Mouse (Mus musculus) hindbrain, embryonic 13.5 days (tissue): ENCODE measurements at regions not wholly inside any gene's neighbourhood (a gene's known extent, or its start where the extent isn't known, plus 50 kb on each side); places are given as distances from the start of the nearest gene placed in this dataset.

Experiments used
- ATAC-seq: fragments of 200-750 bp; cut with Nextera tagmentation; 2 replicates; pipeline ENCODE4 v1.8.0; 2017; ENCODE audit warnings: moderate TSS enrichment; ENCODE audit not compliant: low FRiP score
- H3K27ac ChIP-seq: fragments of 300-500 bp; sonication (generic); 2 replicates; pipeline ENCODE4 v1.5.1; 2015; ENCODE audit warnings: inconsistent platforms, mild to moderate bottlenecking, moderate library complexity
- H3K27me3 ChIP-seq: fragments of 300-500 bp; sonication (generic); 2 replicates; pipeline ENCODE4 v1.6.1; 2015; ENCODE audit warnings: mild to moderate bottlenecking, inconsistent platforms
- H3K36me3 ChIP-seq: fragments of 300-500 bp; sonication (generic); 2 replicates; pipeline ENCODE4 v1.6.1; 2015; ENCODE audit warnings: mild to moderate bottlenecking, inconsistent platforms
- H3K4me1 ChIP-seq: fragments of 300-500 bp; sonication (generic); replicated peaks from 2 replicates; pipeline ENCODE4 v1.6.1; 2015; ENCODE audit warnings: inconsistent platforms
- H3K4me2 ChIP-seq: fragments of 300-500 bp; sonication (generic); 2 replicates; pipeline ENCODE4 v1.6.1; 2015; ENCODE audit warnings: inconsistent platforms, mild to moderate bottlenecking, moderate library complexity
- H3K4me3 ChIP-seq: fragments of 300-500 bp; sonication (generic); 2 replicates; pipeline ENCODE4 v1.5.1; 2015; ENCODE audit warnings: mild to moderate bottlenecking, inconsistent platforms
- H3K9ac ChIP-seq: fragments of 300-500 bp; sonication (generic); 2 replicates; pipeline ENCODE4 v1.6.1; 2015; ENCODE audit warnings: mild to moderate bottlenecking, inconsistent platforms
- H3K9me3 ChIP-seq: fragments of 300-500 bp; sonication (generic); 2 replicates; pipeline ENCODE4 v1.6.1; 2016; ENCODE audit warnings: inconsistent platforms
- WGBS: fragments of 180-500 bp; shearing (Covaris S2); methylation state at CpG from one replicate; pipeline ENCODE4 v1.1.7; 2015; 5-methylcytosine and 5-hydroxymethylcytosine counted together

DNA sequence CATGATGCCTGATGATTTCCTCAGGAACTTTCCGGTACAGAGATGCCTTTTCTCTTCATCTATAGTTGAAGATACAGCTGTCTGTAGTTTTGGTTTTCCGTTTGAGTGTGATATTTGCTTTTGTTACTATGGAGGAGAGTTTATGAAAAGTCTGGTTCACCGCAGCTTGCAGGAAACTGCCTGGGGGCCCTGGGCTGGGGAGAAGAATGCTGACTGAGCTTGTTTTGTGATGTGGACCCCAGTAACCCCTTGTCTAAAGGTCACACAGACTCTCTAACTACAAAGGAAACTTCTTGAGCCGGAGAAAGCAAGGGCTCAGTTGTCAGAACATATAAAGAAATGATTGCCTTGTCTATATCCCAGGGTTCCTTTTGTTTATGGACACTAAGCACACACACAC, 325.8 kb upstream of the Mki67 start:
- Histone ChIP-seq H3K9me3 (no peaks in the 10 kb centered on the region), H3K4me1 (peaks cover 19% of the 10 kb centered on the region), H3K9ac (no peak overlapping the region), H3K36me3 (no peaks in the 10 kb centered on the region), H3K4me3 (no peak overlapping the region), H3K27ac (no peak overlapping the region), H3K4me2 (no peak overlapping the region), H3K27me3 (no peaks in the 10 kb centered on the region)
- no peak for ATAC-seq
- 46% methylated on average over 4 of the region's 4 CpGs for WGBS

DNA sequence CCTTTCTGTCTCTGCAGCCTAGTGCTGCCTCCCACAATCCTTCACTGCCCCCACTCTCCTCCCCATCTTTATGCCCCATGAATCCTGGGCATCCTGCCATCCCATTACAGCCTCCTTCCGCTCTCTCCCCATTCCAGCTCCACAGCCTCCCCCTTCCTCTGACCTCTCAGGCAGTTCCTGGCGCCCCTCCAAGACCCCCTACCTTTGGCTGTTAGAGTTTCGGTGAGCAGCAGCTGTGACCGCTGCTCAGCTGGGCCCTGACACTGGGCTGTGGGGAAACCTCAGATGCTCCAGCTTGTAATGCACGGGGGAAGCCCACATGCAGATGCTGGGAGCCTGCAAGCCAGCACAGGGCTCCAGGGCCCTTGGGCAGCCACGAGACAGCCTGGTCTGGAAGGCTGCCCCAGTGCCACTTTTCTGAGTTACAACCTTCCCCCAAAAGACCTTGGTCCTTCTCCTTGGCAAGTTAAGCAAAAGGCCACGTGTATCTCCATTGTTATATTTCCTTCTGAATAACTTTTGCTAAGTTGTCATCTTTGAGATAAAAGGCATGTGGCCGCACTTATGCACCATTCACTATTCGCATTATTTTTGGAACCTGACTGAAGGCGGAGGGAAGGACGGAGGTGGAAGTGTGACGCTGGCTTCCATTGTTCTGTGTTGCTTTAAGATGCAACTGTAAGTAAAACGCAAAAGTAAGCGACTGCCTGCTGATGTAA, 330.6 kb upstream of the Mki67 start:
- Histone ChIP-seq H3K9me3 (no peaks in the 10 kb centered on the region), H3K36me3 (no peaks in the 10 kb centered on the region), H3K27me3 (no peaks in the 10 kb centered on the region), H3K4me2 (0 out of 2 replicates have a peak overlapping the region, but pooled peaks have one; percentile 10), H3K27ac (peak overlapping the region; percentile 92), H3K9ac (no peak overlapping the region), H3K4me3 (no peak overlapping the region), H3K4me1 (peaks cover 52% of the 10 kb centered on the region)
- peak; percentile 93 for ATAC-seq
- WGBS, result 12% methylated on average over 14 of the region's 14 CpGs

DNA sequence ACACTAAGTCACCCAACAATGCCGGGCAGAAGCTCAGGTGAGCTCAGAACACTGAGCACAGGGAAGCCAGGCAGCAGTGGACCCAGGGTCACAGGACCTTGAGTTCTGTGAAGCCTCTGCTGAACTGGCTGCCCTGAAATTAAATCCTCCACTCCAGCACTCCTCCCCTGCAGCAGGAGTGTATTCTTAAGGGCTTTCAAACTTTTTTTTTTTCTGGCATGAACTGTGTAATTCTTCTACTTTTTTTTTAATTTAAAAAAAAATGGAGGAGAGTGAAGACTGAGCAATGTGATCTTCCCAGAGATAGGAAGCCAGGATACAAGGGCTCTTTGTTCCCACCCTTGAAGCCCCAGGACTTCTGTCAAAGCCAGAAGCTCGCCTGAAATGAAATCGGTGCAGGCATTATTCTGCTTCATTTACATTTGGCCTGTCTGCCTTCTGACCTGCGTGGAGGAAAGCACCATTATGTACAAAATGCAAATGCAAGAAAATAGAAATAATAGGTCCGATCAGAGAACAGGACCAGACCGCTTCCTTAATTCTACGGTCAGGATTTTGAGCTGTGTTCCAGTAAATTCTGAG, 331.3 kb upstream of the Mki67 start:
- H3K9ac ChIP-seq, result no peak overlapping the region; the same call in 1 of the 2 replicates
- ATAC-seq, result peak; percentile 43; the same call in 1 of the 2 replicates
- H3K4me3 ChIP-seq, result no peak overlapping the region
- H3K36me3 ChIP-seq, result no peaks in the 10 kb centered on the region
- H3K4me2 ChIP-seq, result 0 out of 2 replicates have a peak overlapping the region, but pooled peaks have one; percentile 10
- peak overlapping the region; percentile 92 for H3K27ac ChIP-seq
- no peaks in the 10 kb centered on the region for H3K27me3 ChIP-seq
- H3K4me1 ChIP-seq, result peaks cover 52% of the 10 kb centered on the region
- WGBS, result 5% methylated on average over 7 of the region's 7 CpGs
- no peaks in the 10 kb centered on the region for H3K9me3 ChIP-seq

DNA sequence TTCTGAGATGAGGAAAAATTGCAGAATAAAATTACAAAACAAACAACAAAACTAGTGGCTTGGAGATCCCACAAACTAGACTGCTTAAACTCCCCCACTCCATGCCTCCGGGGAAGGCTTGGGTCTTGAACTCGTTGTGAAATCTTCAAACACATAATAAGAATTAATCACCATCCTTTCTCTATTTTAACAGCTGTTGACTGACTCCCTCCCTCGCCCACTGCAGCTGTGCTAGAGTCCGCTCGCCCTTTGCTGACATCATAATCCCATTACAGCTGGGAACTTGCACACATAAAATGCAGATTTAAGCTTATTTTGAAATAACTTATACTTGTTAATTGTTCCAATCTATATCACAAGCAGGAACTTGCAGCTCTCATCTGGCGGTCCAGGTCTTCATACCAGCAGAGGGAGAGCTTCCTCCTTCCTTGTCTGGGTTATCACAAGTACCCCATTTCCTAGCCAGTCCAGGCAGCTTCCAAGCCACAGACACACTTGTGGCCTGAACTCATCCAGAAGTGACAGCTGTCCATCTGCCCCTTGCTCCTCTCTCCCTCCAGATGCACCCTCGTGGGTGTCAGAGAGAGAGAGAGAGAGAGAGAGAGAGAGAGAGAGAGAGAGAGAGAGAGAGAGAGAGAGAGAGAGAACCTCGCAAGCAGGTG, 332.9 kb upstream of the Mki67 start:
- Histone ChIP-seq H3K9me3 (no peaks in the 10 kb centered on the region), H3K27ac (peak overlapping the region; percentile 48), H3K36me3 (no peaks in the 10 kb centered on the region), H3K27me3 (0 out of 2 replicates have a peak, but pooled peaks cover 3% of the 10 kb centered on the region), H3K4me2 (no peak overlapping the region), H3K4me3 (no peak overlapping the region), H3K4me1 (peaks cover 52% of the 10 kb centered on the region), H3K9ac (no peak overlapping the region)
- no peak for ATAC-seq
- 52% methylated on average over 7 of the region's 8 CpGs for WGBS

DNA sequence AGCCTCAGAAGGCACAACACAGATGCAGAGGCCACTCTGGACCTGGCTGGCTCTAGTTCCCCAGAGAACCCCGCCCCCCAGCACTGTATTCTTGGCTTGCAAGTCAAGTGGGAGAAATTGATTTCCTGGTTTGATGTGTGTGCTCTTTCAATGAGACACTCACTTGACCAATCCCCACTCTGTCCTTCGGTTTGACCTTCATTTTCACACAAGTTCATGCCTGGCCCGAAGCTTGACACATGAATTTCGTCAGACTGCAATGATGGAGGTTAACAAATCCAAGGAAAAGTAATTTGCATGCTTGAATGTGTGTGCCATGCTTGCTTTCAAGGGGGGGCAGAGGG, 333.4 kb upstream of the Mki67 start:
- ATAC-seq, result no peak
- Histone ChIP-seq H3K9me3 (no peaks in the 10 kb centered on the region), H3K9ac (no peak overlapping the region), H3K4me3 (no peak overlapping the region), H3K27ac (peak overlapping the region; percentile 48; the same call in 1 of the 2 replicates), H3K4me1 (peaks cover 52% of the 10 kb centered on the region), H3K36me3 (no peaks in the 10 kb centered on the region), H3K4me2 (no peak overlapping the region), H3K27me3 (0 out of 2 replicates have a peak, but pooled peaks cover 3% of the 10 kb centered on the region)
- 36% methylated on average over 4 of the region's 4 CpGs for WGBS

DNA sequence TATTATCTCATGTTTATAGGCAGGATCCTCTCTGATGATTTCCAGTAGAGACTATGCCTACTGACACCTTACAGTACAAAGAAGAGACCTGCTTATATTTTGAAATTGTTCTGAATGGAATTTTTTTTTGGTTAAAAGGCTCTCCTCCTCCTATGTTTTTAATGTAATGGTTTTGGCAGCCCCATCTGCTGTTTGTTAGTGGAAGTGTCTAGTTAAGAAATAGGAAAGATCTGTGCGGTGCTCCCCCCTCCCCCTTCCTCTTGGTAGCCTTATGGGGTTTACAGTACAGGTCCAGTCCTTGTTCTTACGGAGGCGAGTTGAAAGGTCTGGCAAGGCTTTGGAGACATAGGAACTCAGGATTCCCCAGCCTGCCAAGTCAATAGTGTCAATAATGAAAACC, 334.0 kb upstream of the Mki67 start:
- H3K9me3 ChIP-seq, result no peaks in the 10 kb centered on the region
- H3K4me1 ChIP-seq, result peaks cover 51% of the 10 kb centered on the region
- 65% methylated on average over 3 of the region's 3 CpGs for WGBS
- no peaks in the 10 kb centered on the region for H3K36me3 ChIP-seq
- no peak overlapping the region for H3K4me2 ChIP-seq
- H3K27me3 ChIP-seq, result 0 out of 2 replicates have a peak, but pooled peaks cover 3% of the 10 kb centered on the region
- H3K27ac ChIP-seq, result peak overlapping the region; percentile 48; the same call in 1 of the 2 replicates
- ATAC-seq, result no peak
- H3K4me3 ChIP-seq, result no peak overlapping the region
- H3K9ac ChIP-seq, result no peak overlapping the region

DNA sequence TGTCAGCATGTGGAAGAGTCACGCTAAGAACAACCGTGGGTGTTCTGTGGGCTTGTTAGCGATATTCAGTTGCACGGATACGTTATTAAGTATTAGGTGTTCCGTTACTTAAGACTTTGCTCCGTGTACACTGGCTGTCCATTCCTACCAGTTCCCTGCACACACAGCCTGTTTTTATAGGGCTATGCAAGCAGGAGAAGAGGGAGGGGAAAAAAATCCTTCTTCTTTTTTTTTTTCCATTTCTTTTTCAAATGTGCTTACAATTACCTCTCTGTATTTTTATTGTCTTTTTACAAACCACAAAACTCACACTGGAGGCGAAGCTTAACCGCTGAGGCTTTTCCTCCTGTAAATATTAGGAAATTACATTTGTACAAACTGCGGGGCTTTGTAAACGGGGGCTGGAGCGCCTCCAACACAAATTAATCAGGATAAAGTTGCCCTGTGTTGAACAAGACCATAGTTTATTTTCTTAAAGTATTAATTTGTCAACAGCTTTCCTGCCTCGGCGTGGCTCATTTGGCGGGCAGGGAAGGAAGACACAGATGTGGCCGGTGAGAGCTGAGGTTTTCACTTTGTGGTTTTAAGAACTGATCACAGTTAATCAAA, 340.8 kb upstream of the Mki67 start:
- Histone ChIP-seq H3K4me1 (peaks cover 41% of the 10 kb centered on the region), H3K9me3 (no peaks in the 10 kb centered on the region), H3K36me3 (no peaks in the 10 kb centered on the region), H3K9ac (no peak overlapping the region), H3K27me3 (0 out of 2 replicates have a peak, but pooled peaks cover 3% of the 10 kb centered on the region), H3K27ac (no peak overlapping the region), H3K4me2 (no peak overlapping the region), H3K4me3 (no peak overlapping the region)
- 45% methylated on average over 16 of the region's 16 CpGs for WGBS
- no peak for ATAC-seq

DNA sequence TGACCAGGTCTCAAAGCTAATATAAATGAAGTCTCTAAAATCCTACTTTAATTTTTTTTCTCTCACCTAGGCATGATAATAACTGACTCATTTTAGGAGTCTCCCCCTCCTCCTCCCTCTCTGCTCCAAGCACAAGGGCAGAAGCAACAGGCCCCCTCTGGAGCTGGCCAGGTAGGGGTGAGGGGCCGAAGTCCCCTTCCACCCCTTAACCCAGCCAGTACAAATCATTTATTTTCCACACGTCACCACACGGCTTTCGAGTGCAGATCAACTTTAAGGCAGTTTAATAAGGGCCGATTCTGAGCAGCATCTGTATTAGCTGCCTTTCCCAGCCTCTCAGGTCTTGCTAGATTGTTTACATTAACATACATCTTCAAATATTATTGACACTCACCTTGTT, 342.2 kb upstream of the Mki67 start:
- WGBS, result 51% methylated on average over 5 of the region's 5 CpGs
- no peaks in the 10 kb centered on the region for H3K36me3 ChIP-seq
- H3K4me2 ChIP-seq, result no peak overlapping the region

DNA sequence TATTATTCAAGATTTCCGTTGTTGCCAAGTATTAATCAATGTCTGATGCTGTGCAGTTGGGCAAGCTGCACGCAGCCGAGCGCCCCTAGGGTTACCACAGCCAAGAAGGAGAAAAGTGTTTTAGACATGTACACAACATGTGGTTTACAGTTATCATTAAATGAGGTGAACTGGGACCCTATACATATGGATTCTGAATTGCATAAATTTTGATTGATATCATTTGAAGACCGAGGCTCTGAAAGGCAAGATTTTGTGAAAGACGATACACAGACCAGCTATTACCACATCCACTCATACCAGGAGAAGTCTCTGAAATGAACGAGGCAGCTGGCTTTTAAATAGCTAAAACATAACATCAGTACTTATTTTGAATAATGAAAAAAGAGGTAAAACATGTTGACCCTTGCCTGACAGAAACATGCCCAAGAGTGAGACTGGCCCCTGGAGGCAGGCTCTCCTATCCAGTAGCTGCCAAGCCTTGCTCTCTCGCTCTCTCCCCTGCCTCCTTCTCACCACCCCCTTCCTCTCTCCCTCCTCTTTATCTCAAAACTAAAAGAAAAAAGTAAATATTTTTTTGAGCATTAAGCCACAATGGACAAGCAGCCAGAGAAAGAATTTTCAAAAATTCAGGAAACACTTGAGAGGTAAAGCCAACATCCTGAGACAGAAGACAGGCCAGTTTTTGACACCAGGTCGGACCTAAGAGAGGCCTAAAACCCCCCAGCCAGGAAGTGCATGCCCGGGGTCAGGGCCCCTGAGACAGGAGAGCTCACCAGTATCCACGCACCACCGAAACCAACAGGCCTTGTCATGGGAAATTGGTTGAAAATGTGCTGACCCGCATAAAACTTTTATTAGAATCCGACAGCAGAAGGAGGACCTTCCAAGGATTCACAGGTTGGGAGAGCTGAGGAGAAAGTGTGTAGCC, 342.9 kb upstream of the Mki67 start:
- WGBS, result 62% methylated on average over 14 of the region's 14 CpGs
- no peak for ATAC-seq
- H3K27ac ChIP-seq, result peak overlapping the region; percentile 18; the same call in 1 of the 2 replicates
- no peak overlapping the region for H3K9ac ChIP-seq
- no peaks in the 10 kb centered on the region for H3K27me3 ChIP-seq
- H3K9me3 ChIP-seq, result no peaks in the 10 kb centered on the region
- no peak overlapping the region for H3K4me3 ChIP-seq
- H3K4me2 ChIP-seq, result no peak overlapping the region
- no peaks in the 10 kb centered on the region for H3K36me3 ChIP-seq
- H3K4me1 ChIP-seq, result peaks cover 49% of the 10 kb centered on the region

More for the DNA sequence above, 342.2 kb upstream of the Mki67 start:
- no peak overlapping the region for H3K9ac ChIP-seq
- H3K27me3 ChIP-seq, result no peaks in the 10 kb centered on the region
- H3K9me3 ChIP-seq, result no peaks in the 10 kb centered on the region
- ATAC-seq, result no peak
- peaks cover 49% of the 10 kb centered on the region for H3K4me1 ChIP-seq
- H3K27ac ChIP-seq, result 0 out of 2 replicates have a peak overlapping the region, but pooled peaks have one; percentile 20
- H3K4me3 ChIP-seq, result no peak overlapping the region

DNA sequence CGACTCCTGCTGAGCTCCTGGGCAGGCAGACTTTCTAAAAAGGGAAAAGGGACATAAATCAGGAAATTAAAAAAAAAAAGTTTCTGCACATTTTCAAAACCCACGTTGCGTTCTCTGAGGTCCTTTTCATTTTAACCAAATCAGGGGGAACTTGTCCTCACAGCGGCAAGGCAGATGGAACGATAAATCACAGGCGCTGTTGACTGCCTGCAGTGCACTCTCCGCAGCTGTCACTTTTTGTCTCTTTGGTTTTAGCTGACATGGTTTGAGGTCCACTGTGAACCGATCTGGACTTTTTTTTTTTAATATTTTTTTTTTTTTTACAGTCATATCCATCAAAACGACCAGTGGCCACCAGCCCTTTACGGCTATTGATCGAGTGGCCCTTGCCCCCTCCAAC, 343.7 kb upstream of the Mki67 start:
- H3K4me2 ChIP-seq, result peak overlapping the region; percentile 56
- H3K4me1 ChIP-seq, result peaks cover 49% of the 10 kb centered on the region

DNA sequence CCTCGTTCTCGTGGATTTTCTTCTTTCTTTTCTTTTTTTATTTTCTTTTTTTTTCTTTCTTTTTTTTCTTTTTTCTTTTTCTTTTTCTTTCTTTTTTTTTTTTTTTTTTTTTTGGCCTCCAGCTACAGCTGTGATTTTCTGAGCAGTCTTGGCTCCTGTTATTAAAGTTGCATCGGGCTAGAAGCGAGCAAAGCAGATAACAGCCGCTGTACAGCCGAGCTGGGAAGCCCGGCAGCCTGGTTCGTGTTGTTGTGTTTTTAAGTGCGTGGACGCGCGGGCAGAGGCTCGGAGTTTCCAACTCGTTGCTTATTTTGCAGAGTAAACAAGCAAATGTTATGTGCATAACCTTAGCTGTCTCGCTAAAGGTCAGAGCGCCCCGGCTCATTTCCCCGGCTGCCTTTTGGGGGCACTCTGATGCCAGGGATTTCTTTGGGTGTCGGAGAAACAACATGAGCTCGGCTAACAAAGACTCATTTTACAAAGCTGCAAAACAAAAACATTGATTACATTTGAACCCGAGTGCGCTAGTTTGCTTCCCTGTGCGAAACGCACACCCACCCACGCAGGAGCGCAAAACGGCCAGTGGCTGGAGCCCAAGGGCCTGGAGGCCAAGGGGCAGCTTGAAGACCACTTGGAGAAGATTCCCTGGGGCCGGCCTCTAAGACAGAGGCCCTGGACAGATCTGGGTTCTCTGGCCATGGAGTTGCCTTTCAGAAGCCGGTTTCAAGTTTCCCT, 344.3 kb upstream of the Mki67 start:
- Histone ChIP-seq H3K27ac (peak overlapping the region; percentile 90), H3K4me2 (peak overlapping the region; percentile 56), H3K36me3 (no peaks in the 10 kb centered on the region), H3K4me3 (peak overlapping the region; percentile 29), H3K27me3 (no peaks in the 10 kb centered on the region), H3K4me1 (peaks cover 52% of the 10 kb centered on the region), H3K9me3 (no peaks in the 10 kb centered on the region), H3K9ac (peak overlapping the region; percentile 67)
- WGBS, result 7% methylated on average over 29 of the region's 29 CpGs
- ATAC-seq, result 0 out of 2 replicates have a peak, but pooled peaks have one; percentile 43

More for the DNA sequence above, 343.7 kb upstream of the Mki67 start:
- Histone ChIP-seq H3K27me3 (no peaks in the 10 kb centered on the region), H3K9ac (no peak overlapping the region), H3K4me3 (no peak overlapping the region), H3K36me3 (no peaks in the 10 kb centered on the region), H3K27ac (peak overlapping the region; percentile 18; the same call in 1 of the 2 replicates), H3K9me3 (no peaks in the 10 kb centered on the region)
- WGBS, result 30% methylated on average over 11 of the region's 11 CpGs
- no peak for ATAC-seq
